In genomic region chr19:36629394-36629910, GRCm38 (mm10) we compare ENCODE assay signal across 13 mouse cellular contexts.
"Had no signal": no experiment of that assay in that cellular context is flagged by ENCODE, and none has a peak within 500 bp of the region (broad histone marks: within the 10 kb centered on the region; RNA-seq: fewer than 3 reads in every experiment).

No protein-coding gene starts in this region.

- ATAC-seq: intestine, embryonic 15.5 days; midbrain, embryonic 13.5 days had no signal

- H3K9ac ChIP-seq: intestine, embryonic 15.5 days; limb, embryonic 13.5 days; liver, embryonic 14.5 days; lung, embryonic 15.5 days; midbrain, embryonic 13.5 days had no signal

- H3K27me3 ChIP-seq: intestine, embryonic 15.5 days; limb, embryonic 13.5 days; lung, embryonic 15.5 days had no signal

- H3K4me2 ChIP-seq: intestine, embryonic 15.5 days; limb, embryonic 13.5 days; lung, embryonic 15.5 days; midbrain, embryonic 13.5 days had no signal

- DNase-seq: kidney, adult 8-10 months; kidney, postnatal 10 days; kidney, postnatal 4 days; left cerebral cortex, postnatal 4 days; lung, postnatal 36 days; thymus, adult 18-20 months; thymus, postnatal 14 days had no signal

- H3K9me3 ChIP-seq: intestine, embryonic 15.5 days; limb, embryonic 13.5 days; lung, embryonic 15.5 days; midbrain, embryonic 13.5 days had no signal

- H3K4me1 ChIP-seq: intestine, embryonic 15.5 days; limb, embryonic 13.5 days; lung, embryonic 15.5 days; midbrain, embryonic 13.5 days had no signal

- H3K4me3 ChIP-seq: intestine, embryonic 15.5 days; layer of hippocampus, adult 2 months; limb, embryonic 13.5 days; lung, embryonic 15.5 days; midbrain, embryonic 13.5 days had no signal

- H3K36me3 ChIP-seq: intestine, embryonic 15.5 days; limb, embryonic 13.5 days; lung, embryonic 15.5 days; midbrain, embryonic 13.5 days had no signal

- H3K27ac ChIP-seq: intestine, embryonic 15.5 days; layer of hippocampus, adult 2 months; limb, embryonic 13.5 days; liver, embryonic 14.5 days; lung, embryonic 15.5 days; midbrain, embryonic 13.5 days had no signal
